Mouse (Mus musculus) hindlimb bud, embryonic 11.5 days (tissue): ENCODE results near the gene Cysrt1.
"Not testable (repeated sequence)": the region's sequence is repeated elsewhere in the genome, so short reads cannot be mapped to it uniquely, and the experiment has no call there.

ENCODE experiments used
- DNase-seq: peaks from one replicate; pipeline ENCODE4 v3.0.0-alpha.2; 2012; ENCODE audit warnings: low read depth, low spot score; ENCODE audit errors: extremely low spot score

Gene Cysrt1

DNA sequence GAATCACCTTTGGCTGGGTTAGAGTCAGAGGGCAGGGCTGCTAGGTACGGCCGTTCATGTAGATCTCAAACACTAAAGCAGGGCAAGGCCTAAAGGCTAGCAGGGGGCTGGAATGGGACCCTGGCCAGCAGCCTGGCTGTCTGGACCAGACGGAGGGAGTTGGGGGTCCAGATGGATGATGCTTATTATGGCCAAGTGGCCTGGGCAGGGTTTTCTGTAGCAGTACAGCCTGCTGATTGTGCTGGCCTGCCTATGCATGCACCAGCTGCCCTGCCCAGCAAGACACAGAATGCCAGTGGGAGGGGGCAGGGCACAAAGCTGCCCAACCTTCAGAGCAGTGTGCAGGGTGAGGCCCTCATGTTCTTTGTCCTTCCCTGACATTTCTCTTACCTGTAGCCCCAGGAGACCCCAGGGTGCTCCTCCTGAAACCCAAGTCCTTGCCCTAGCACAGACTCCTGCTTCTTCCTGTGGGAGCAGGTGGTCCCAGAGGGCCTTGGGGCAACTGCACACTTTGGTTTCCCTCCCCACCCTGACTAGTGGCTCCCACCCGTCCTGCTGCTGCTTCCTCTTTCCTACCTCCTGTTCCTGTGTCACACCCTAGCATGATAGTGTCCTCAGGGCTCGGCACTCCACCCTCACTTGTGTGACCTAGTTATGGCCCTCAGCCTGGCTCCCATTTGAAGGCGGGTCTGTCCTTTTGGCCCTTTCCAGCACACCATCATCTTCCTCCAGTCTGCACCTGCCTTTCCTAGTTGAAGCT lies 23.8 kb upstream of the Cysrt1 start:
- DNase-seq: no peak

DNA sequence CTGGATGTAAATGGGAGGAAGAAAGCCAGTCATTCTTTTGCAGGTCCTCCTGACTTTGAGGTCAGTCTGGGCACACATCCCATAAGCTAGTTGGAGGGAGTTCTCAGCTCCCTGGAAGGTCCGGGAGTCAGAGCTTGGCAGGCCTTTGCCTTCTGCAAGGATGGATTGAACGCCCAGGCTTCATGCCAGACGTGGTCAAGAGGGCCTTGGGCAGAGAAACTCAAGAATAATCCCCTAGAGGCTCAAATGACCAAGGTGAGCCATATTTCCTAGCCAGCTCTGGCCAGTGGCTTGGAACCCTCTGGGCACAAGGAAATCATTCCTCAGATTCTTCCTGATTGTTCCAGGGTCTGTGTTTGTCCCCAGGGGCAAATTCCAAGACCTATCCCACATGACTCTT lies 22.6 kb upstream of the Cysrt1 start:
- DNase-seq: no peak

DNA sequence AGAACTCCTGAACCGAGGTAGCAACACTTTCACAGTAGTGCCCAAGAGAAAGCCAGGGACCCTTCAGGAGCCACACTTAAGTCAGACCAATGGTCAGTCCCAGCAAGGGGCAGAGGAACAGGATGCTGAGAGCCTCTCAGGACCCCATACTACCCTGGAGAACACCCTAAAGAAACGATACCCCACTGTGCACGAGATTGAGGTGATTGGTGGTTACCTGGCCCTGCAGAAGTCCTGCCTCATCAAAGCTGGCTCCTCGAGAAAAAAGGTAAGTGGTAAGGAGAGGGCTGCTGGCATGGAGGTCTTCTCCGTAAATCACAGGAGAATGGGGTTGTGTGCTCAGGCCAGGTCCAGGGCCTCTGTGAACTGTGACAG lies 22.0 kb upstream of the Cysrt1 start:
- DNase-seq: no peak

DNA sequence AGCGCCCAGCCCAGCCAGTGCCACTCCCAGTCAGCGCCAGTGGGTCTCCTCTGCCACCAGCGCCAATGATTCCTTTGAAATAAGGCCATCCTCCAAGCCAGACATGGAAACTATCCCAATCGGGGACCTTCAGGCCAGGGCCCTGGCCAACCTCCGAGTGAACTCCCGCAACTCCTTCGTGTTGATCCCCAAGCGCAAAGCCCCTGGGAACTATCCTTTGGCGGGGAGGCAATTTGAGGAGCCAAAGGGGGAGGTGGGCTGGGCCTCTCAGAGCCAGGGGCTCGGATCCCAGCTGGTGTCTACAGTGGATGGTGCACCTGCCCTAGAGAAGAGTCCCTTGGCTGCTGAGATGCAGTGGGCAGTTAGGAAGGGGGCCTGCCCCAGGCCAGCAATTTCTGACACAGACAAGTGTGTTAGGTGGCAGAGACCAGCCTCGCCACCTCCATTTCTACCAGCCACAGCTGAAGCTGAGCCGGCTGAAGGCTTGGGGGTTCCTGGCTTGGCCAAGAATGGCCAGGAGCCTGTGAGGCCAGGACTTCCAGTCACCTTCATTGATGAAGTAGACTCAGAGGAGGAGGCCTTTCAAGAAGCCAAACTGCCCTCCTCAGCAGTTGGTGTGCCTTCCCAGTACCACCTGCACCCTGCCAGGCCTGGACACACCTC lies 21.5 kb upstream of the Cysrt1 start:
- no peak for DNase-seq

DNA sequence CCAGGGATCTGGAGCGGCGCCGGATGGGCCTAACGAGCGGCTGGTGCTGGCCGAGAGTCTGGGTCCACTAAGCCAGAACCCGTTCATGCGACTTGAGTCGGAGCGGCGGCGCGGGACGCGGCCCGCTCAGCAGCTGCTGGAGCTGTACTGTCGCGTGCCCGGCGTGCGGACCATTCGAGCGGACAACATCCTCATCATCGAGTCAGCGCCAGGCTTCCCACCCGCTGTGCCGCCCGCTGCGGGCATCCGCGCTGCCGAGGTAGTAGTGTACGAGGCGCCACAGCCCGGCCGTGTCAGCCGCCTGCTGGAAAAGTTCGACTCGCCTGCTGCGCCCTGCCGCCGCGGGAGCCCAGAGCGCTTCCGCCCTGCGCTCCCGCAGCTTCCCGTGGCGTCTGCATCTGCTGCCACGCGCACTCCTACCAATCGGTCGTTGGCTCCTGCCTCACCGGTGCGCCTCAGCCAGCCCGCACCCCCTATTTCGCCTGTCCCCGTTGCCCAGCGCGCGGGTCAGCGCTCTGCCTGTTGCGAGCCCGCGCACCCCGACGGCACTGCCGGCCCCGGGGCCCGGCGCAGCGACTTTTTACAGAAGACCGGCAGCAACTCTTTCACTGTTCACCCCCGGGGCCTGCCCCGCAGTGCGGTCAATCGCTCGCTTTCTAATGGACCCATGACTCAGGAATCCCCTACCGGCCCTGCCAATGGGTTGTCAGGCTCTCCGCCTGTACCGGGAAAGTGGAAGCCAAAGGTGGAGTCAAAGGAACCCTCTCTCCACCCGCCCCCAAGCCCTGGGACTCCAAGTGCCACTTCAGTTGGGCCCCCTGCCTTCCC lies 20.8 kb upstream of the Cysrt1 start:
- no peak for DNase-seq

DNA sequence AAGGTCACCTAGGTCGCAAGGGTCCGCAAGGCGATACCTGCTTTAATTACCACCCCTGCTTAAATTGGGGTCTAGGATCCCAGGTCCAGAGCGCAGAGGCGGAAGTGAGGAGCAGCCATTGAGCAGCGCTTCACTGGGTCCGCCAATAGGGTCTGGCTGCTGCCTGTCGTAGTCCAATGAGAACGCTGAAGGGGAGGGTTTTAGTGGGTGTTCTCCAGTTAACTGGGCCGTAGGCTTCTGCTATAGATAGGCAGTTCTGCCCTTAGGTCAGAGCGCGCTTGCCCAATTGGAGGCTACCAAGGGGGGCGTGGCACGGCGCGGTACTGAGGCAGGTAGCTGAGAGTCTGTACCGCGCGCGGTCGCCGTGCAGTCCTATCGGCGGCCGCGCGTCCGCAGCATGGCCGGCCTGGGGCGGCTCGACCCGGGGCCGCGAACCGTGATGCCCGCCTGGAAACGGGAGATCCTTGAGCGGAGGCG lies 20.1 kb upstream of the Cysrt1 start, which contains the start of gene Tprn:
Gene Tprn (plus strand): TSS at position 328 of the 477 bp plus-strand sequence.
- peak; percentile 86 for DNase-seq

DNA sequence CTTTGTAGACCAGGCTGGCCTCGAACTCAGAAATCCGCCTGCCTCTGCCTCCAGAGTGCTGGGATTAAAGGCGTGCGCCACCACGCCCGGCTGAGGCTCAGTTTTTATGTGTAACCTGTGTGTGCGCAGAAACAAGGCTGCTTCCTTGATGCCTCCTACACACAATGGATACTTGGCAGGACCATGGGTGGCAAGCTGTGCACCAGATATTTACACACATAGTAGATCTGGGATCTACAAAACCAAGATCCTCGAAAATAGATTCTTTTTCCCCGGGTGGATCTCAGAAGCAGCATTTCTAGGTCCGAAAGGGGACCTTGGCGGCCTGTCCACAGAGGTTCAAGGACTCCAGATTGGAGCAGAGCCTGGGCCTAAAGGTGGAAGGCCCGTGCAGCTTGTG lies 19.6 kb upstream of the Cysrt1 start:
- DNase-seq: no peak

DNA sequence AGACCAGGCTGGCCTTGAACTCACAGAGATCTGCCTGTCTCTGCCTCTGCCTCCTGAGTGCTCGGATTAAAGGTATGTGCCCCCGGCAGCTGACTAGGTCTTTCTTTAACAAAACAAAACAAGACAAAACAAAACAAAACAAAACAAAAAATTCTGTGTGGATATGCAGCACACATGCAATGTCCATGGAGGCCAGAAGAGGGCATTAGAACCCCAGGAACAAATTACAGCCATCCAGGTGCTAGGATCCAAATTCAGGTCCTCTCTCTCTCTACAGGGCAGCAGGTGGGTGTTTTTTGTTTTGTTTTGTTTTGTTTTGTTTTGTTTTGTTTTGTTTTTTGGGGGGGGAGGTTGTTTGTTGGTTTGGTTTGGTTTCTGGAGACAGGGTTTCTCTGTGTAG lies 16.6 kb upstream of the Cysrt1 start:
- no peak for DNase-seq

DNA sequence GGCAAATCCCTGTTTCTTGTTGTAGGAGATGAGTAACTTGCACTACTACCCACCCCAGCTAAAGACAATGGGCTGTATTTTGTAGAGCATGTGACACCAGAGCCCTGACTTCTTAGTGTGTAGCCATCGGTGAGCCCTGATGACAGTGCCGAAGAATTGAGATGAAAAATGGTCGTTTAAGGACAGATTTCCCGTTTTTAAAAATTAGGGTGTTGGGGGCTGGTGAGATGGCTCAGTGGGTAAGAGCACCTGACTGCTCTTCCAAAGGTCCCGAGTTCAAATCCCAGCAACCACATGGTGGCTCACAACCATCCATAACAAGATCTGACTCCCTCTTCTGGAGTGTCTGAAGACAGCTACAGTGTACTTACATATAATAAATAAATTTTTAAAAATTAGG lies 15.0 kb upstream of the Cysrt1 start:
- DNase-seq: not testable (repeated sequence)

DNA sequence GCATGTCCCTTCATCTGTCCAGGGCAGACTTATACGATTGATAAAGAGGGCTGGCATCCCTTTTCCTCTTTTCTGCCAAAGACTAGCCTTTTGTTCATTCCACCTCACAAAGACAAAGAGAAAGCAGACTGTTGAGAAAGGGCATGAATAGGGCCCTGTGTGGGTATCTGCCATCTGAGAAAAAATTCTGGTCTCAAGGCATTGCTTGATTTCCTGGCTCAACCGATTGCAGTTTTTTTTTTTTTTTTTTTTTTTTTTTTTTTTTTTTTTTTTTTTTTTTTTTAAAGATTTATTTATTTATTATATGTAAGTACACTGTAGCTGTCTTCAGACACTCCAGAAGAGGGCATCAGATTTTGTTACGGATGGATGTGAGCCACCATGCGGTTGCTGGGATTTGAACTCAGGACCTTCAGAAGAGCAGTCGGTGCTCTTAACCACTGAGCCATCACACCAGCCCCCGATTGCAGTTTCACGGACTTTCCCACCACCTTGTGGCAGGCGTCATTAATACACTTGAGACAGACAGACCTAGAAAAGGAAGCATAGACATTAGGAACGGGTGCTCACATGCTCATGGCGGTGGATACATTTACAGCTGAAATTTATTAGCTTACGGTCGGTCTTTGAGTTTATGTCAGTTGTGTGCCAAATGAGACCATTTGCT lies 14.3 kb upstream of the Cysrt1 start:
- not testable (repeated sequence) for DNase-seq

DNA sequence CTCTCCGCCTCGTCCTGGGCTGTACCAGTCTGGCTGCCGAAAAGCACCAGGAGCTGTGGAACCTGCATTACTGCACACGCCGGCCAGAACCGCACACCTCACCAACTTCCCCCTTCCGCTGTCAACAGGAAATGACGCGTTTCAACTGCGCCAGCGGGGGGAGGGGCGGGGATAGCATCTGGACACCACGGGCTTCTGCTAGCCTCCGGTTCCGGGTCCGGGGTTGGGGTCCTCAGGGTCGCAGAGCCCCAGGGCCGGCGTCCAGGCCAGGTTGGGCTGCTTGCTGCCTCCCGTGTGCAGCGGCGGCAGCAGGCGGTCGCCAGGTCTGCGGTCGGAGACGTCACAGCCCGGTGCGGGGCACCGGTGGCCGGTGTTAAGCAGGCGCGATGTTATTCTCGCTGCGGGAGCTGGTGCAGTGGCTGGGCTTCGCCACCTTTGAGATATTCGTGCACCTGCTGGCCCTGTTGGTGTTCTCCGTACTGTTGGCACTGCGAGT lies 13.1 kb upstream of the Cysrt1 start, which contains the start of gene Tmem203:
Gene Tmem203 (plus strand): TSS at position 156 of the 496 bp plus-strand sequence.
- DNase-seq: peak; percentile 62

DNA sequence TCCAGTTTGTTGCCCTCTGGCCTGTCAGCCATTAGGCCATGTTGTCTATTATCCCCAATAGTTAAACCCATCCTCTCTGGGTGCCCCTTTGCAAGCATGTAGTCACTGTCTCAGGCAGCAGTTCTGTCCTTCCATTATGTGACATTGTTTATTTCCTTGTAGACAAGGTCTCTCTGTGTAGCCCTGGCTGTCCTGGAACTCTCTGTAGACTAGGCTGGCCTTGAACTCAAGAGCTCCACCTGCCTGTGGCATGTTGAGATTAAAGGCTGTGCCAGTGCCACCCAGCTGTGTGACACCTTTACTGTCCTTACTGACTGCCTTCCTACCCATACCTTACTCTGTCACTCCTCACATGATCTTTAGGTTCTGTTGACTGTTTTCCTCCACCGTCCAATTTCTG lies 10.1 kb upstream of the Cysrt1 start:
- DNase-seq: no peak

DNA sequence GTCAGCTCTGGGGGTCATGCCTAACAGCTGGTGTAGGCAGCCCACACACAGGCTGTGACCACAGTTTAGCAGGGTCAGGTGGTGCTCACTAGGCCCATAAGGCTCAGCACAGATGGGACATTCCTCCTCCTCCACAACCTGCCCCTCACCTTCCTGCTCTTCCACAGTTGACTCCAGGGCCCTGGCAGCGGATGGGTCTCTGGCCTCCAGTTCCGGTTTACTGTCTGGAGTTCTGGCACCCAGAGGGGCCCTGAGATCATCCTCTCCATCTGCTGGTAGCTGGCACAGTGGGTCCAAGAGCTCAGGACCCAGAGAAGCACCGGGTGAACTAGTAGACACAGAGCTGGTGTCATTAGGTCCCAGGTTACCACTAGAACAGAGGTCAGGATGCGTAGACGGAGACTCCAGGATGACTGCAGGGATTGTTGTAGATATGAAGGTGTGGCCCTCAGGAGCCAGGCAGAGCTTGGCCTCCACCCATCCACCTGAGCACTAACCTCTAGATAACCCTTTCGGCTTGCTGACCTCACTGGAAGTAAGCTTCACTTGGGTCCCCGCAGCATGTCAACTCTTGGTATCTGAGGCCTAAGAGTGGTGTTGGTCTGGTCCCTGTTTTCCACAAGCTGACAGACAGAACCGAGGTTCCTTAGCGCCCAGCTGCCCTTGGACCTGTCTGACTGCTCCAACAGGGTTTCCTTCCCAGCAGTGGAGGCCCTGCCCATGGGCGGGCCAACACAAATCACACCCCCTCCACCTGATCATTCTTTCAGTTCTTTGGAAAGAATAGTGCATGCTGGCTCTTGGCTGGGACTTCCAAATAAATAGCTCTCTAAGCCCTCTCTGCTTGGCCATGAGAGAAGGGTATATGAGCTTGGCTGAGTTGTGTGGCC lies 4.2 kb upstream of the Cysrt1 start, which contains the start of gene AL732309.1:
Gene AL732309.1 (minus strand): TSS at position 681 of the 890 bp plus-strand sequence.
- DNase-seq: no peak

DNA sequence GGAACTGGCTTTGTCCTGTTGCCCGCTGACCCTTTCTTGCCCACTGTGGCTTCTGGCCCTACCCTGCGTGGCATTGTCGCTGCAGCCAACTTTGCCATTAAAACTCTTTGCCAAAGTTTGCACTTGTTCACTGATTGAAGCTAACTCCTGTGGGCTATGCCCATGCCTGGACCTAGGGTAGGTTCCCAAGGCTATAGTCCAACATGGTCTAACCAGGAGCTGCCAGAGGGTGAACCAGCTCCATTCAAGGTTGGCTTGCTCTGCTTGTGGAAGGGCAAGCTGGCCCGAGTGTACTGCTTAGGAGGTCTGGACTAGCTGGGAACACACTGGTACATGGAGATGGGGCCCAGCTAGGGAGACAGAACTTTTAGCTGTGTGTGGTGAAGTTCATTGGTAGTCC lies 1.9 kb upstream of the Cysrt1 start:
- no peak for DNase-seq

DNA sequence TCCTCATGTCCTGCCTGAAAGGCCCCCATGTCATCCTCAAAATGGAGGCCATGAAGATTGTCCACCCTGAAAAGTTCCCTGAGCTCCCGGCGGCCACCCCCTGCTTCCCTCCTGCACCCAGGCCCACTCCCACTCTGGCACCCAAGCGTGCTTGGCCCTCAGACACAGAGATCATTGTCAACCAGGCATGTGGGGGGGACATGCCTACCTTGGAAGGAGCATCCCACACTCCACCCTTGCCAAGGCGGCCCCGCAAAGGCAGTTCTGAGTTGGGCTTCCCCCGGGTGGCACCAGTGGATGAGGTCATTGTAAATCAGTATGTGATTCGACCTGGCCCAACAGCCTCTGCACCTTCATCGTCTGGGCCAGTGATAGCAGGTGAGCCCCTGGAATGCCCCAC lies 1.1 kb upstream of the Cysrt1 start:
- DNase-seq: no peak

DNA sequence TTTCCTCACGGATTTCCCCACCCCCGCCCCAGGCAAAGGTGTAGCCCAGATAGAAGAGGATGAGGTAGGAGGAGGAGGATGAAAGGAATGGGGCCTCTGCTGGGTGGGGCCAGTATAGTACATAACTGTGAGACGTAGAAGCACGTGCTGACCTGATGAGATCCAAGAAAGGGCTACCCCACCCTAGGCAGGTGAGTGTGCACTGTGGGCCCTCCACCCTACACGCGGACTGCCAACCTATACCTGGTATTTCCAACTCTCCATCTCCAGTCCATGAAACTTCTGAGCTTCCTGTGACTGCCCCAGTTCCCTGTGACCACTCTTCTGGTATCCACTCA lies 845 bp downstream of the Cysrt1 start:
- no peak for DNase-seq

DNA sequence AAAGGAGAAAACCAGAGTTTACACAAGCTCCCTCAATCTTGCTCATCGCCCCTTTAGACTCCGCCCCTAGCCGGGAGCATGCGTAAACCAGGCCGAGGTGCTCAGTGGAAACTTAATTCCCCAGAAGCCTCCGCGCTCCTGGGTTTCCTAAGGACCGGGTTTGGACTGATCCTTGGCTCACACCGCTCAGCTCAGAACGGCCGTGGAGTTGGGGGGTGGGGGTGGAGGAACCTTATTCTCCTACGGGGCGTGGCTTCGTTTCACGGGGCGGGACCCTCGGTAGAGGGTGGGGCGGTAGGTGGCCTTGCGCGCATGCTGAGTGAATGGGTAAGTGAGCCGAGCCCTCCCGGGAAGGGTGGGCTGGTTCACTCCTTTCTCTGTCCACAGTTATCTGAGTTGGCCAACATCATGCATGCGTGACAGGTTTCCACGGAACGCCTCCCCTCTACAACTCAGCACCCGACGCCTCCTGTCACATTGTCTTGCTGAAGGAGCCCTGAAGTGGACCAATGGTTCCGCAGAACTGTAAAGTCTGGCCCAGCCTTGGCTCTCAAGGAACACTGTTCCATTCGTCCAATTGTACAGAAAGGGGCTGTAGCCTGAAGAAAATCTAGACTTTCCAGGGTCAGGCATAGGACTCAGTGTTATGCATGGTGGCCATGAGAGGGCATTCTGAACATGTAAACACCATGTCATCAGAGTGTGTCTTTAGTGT lies 1.4 kb downstream of the Cysrt1 start:
- DNase-seq: no peak

DNA sequence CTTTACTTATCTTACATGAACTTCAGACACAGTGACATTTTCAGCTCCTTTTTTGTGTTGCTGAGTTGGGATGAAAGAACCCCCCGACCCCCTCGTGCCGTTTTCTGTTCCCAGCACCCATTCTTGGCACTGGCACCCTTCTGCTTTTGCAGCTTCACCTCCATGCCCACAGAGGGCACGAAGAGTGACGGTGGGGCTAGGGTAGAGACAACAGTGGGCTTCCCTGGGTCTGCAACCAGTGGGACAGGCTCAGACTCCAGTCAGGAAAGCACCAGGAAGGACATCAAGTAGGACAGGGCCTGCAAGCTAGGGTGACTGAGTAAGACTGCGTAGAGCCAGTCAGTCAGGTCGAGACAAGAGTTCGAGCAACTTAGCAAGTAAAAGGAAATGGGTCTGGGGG lies 1.9 kb downstream of the Cysrt1 start:
- no peak for DNase-seq

DNA sequence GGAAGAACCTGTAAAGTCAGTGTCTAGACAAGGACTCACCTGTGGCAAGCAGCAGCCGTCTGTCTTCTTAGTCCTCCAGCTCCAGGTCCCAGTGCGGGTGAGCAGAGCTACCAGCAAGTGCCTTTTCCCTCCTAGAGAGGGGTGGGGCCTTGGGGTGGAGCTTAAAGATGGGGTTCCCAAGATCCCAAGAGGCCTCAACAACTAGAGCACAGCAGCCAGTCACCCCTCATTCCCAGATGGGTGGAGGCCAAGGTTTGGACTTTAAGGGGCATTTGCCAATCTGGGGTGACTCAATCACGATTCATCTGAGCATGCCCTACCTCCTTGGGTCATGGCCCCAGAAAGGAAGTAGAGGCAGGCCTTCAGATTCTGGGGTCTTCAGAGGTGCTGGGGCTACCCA lies 2.5 kb downstream of the Cysrt1 start:
- no peak for DNase-seq
